Mouse (Mus musculus) forelimb bud, embryonic 11.5 days (tissue): Measurements from ENCODE around the gene Macrod1.

Source experiments
- DNase-seq: peaks from one replicate; pipeline ENCODE4 v3.0.0-alpha.2; 2012; ENCODE audit warnings: low read depth, low spot score

Gene Macrod1

GRCm38 (mm10) chr19:7197445-7197844 lies 140.8 kb downstream of the Macrod1 start:
- no peak for DNase-seq

DNA sequence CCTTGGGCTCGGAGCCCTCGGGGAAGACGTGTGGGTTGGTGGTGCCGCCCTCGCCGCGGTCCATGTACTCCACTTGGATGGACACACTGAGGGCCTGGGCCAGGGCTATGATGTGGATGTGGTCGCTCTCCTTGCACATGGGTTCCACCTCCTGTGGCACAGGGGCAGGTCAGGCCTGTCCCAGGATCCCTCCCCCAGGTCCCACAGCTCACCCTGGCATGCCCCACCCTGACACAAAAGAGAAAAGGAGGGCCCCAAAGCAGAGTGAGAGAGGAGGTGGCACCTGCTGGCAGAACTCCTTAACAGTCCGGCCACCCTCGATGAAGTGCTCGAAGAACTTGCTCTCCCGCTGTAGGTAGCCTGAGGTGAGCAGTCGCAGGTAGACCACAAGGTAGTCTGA lies 142.5 kb downstream of the Macrod1 start:
- DNase-seq, result no peak

GRCm38 (mm10) chr19:7200427-7200826 lies 143.8 kb downstream of the Macrod1 start:
- no peak for DNase-seq

DNA sequence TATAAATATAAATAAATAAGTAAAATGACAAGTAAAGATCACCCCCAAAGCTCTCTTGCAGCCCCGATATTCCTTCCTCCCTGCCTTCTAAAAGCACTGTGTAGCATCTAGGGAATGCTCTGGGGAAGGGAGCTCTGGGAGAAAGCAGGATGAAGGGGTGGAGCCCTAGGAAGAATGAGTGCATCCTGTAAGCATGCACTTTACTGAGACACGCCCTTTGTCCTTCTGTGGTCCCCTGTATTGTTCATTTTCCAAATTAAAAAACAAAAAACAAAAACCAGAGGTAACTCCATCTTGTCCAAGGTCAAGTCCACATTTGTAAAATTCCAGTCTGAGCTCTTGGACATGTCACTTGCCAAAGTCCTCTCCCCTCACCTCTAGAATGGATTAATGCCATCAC lies 148.3 kb downstream of the Macrod1 start:
- no peak for DNase-seq

DNA sequence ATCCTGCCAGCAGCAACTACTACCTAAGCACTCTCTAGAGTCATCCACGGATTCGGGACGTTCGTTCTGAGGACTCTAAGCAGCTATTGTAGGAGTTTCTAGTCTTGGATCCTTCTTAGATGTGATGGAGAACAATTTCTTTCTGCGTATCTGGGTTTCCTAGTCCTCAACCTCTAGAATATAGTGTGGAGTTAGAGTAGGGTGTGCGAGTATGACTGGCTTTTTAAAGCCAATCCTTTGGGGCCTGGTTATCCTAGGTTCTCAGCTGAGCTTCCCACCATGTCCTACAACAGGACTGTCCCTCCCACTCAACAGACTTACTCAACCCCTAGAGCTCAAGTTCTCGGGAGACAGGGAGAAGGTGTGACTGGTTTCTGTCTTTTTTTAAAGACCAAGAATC lies 148.7 kb downstream of the Macrod1 start:
- no peak for DNase-seq

DNA sequence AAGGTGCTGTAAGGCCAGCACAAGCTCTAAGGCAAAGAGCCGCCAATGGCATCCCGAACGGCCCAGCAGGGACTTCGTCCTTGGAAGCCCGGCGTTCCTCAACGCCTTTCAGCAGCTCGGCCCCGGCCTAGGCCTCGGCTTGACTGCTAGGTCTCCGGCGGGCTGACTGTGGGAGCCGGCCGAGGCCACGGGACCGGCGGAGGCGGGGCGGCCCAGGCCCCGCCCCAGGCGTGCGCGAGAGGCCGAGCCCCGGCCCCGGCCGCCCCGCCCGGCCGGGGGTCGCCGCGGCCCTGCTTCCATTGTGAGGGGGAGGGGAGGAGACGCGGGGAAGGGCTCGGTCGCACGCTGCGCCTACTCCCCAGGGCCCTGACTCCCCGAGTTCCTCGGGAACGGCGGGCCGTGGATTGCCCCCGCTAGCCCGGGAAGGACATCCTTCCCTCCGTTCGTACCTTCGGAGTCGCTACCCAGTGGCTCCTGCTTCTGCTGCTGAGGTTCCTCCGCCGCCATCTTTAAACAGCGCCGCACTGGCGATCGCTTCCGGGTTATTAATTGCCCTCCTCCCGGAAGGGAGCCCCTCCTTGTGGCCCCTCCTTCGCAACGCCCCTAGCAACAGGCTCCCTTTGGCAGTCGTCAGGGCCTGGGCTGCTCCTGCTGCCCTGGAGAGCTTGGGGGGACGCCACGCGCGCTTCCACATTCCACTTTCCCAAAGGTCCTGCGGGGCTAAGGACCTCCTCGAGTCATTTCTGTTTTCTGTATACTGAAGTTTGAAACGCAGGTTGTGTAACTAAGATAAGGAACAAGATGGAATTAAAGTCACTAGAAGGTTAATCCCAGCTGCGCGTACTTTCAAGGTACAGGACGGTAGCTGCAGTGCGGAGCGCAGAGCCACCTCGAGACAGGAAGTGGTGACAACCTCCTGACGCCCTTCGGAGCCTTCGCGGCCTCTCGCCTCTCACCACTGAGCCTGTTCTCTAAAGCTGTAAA lies 149.4 kb downstream of the Macrod1 start, which contains the start of gene Otub1:
Gene Otub1, minus strand, starts transcription at position 564 of the 984 bp plus-strand sequence.
- DNase-seq, result peak; percentile 96

GRCm38 (mm10) chr19:7209907-7210646 lies 153.5 kb downstream of the Macrod1 start:
- DNase-seq, result no peak

DNA sequence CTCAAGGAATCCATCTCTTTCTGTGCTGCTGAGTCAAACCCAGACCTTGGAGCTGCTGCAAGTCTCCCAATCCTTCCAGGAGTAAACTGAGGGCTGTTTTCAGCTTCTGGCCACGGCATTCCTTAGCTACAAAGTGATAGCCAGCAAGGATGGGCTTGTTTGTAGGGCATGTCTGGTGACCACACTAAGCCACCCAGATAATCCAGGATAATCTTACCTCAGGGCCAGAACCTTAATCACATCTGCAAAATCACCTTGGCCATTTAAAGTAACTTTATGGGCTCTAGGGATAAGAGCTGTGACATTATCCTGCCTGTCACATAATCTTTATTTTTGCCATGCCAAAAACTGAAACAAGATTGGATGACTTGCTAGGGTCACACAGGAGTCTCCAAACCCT lies 155.6 kb downstream of the Macrod1 start:
- no peak for DNase-seq

GRCm38 (mm10) chr19:7213010-7213409 lies 156.4 kb downstream of the Macrod1 start:
- no peak for DNase-seq

DNA sequence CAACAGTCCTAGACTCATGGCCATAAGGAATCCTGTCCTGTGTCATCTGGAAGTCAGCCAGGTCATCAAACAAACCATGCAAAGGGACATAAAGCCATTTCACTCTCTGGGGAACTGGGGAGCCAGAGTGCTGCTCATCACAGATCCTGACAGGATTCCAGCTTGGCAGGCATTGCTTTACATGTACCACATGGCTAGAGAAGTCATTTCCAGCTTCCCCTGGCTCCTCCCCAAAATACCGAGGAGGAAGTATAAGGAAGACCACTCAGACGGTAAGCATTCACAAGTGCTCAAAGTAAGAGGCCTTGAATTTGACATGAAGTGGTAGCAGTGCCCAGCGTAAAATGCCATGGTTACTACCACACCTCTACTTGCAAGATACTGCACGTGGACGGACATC lies 157.9 kb downstream of the Macrod1 start:
- no peak for DNase-seq

DNA sequence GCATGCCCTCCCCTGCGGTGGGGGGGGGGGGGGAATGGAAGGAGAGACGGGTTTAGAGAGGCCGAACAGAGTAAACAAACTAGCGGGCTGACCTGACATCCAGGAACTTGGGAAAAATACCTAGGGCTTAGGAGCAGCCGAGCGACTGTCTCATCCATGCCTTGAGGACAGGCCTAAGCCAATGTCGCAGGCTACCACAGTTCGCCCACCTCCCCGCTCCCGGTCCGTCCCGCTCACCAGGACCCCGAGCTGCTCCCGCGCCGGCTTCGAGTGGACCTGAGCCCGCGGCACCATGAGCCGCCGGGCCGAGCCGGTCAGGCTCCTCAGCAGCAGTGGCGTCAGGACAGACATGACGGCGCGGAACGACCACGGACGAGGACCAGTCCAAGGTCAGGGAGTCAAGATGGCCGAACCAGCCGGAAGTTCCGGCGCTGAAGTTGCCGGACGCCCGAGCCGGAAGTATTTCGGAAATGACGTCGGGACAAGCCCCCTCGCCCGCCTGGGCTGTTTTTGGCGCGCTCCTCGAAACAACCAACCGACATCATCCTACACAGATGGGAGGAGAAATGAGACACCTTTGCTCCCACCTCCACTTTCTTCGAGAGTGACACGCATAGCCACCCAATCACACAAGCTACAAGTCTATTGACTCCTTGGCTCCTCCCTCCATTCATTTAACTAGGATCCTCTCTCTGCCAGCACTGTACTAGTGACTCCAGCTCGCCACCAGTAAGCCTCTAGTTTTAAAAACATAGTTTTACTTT lies 160.7 kb downstream of the Macrod1 start, which contains the start of gene Cox8a:
Gene Cox8a, minus strand, starts transcription at position 455 of the 764 bp plus-strand sequence.
- DNase-seq, result peak; percentile 97

DNA sequence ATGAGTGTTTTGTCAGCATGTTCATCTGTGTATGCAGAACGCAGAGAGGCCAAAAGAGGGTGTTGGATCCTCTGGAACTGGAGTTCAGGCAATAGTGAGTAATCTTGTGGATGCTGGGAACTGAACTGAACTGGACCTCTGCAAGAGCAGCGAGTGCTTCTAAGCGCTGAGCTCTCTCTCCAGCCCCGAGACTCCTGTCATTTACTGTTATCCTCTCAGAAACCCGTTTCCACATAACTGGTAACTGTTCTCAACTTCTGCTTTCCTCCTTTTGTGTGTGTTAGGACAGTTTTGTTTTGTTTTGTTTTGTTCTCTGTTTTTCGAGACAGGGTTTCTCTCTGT lies 161.3 kb downstream of the Macrod1 start:
- DNase-seq, result no peak

- no peak for DNase-seq
These were observed 162.1 kb downstream of the Macrod1 start for GRCm38 (mm10) chr19:7218753-7219152.

DNA sequence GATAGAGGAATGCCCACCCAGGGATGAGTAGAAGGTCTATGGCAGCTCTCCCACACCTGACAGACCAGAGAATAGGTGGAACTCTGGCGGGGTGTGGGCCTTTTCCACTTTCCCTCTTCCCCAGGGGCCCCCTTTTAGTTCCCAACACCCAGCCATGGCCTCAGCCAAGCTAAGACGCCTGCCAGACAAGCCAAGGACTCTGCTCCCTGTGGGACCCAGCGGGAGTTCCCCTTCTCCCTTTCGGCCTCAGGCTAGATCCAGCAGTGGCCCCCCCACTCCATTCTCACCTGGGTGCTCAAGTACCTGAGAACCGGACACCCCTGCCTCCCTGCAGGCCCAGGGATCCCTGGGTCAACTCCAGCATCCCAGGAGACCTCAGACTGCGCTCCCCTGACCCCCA lies 165.6 kb downstream of the Macrod1 start:
- DNase-seq, result no peak

DNA sequence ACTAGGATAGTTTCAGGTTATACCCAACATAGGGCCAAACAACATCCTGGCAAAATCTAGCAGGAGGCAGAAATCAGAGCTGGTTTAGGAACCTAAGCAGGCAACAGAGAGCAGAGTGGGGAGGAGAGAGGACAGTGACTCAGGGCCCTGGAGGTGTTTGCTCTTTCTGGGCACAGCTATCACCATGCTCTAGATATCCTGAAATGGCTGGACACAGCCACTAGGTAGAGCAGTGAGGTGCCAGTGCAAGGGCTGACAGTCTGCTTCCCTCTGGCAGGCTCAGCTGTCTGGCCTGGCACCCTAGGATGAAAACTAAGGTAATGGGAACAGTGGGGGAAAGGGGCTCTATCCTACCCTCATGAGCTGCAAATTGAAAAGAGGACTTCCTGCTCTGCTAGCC lies 166.9 kb downstream of the Macrod1 start:
- DNase-seq, result no peak

DNA sequence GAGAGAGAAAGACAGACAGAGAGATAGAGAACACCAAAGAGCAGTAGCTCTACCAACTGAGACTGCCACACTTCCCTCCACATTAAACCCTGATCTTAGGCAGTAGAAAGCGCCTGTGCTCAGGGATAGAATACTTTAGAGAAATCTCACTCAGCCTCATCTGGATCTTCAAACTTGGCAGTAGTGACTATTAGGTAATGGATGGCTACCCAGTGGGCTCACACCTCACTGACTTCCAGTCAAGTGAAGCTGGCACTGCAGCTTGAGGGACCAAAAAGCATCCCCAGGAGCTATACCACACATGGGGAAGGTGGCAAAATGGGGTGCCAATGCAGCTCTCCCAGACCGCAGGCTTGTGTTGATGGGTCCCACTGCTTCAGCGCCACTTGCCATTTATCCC lies 167.6 kb downstream of the Macrod1 start:
- DNase-seq, result no peak

DNA sequence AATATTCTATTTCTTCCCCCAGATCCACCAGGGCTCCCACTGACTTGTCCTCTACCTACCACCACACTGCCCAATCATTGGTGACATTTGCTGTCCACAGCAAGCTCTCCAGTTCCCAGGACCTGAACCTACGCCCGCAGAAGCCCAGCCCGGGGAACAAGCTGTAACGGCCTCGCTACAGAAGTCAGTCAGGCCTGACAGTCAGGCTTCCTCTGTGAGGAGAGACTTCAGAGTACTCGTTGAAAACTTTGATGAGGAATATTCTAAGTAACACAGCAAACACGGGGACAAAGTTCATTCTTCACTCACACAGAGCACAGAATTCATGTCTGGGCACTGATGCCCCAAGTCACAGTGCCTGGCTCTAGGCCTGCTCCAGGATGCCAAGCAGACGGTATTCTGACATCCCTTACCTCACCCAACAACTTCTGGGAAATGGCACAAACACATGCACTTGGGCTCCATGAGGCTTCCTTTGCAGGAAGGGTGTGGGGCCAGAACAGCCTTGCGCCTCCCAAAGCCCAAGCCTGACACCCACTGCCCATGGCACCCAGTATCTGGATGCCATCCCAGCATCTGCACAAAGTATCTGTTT lies 168.6 kb downstream of the Macrod1 start:
- no peak for DNase-seq

DNA sequence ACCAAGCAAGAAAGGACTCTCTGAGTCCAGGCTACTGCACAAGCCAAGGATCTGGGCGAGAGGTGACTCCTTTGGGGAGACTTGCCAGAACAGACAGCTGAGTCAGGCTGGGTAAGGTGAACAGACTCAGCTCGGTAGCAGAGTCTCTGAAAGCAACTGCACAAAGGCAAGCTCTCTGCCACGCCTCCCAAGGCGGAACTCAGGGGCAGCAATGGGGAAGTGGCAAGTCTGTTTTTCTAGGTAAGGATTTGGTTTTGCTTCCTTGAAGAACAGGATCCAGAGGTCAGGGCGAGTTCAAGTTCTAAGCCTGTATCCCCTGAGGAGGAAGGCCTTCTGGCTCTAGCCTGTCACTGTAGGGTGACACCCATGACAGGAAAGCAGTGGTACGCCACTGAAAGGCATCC lies 169.9 kb downstream of the Macrod1 start:
- DNase-seq, result no peak

GRCm38 (mm10) chr19:7234537-7235221 lies 178.1 kb downstream of the Macrod1 start:
- DNase-seq, result peak; percentile 61

DNA sequence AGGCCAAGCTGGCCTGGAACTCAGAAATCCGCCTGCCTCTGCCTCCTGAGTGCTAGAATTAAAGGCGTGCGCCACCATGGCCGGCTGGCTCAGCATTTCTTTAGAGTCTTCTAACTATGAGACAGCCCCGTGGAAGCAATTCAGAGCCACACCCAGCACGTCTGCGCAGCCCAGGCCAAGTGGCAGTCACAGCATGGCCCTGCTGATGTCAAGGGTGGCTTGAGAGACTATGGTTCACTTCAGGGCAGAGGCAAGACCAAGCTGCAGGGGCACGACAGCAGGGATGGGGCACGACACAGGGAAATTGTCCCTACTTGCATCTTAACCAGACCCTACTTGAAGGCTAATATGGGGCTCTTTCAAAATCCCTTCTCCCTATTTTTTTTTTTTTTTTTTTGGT lies 178.9 kb downstream of the Macrod1 start:
- no peak for DNase-seq

DNA sequence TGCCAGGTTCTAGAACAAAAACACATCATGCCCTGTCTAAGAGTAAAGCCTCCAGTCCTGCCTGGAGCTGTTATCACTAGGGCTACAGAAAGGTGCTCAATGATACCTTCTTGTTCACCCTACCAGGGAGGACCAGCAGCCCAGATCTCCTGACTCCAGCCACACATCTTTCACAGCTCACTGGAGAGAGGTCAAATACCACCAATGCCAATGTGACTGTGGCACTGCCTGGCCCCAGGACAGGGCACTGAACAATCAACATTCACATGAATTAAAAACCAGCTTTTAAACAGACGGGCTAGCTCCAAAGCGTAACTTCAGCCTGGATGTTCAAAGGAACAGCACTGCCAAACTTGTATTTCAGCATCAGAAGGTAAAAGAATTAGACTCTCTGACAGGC lies 179.4 kb downstream of the Macrod1 start:
- no peak for DNase-seq
